Mouse (Mus musculus) forebrain, postnatal 0 days (tissue): ENCODE results near the gene Olfr907. TPM values are rescaled to one million over a fixed set of nuclear protein-coding genes. Genes with fewer than 3 reads are reported as not detected.

Source experiments
- ATAC-seq: fragments of 200-750 bp; cut with Nextera tagmentation; 2 replicates; pipeline ENCODE4 v1.8.0; 2017; ENCODE audit warnings: mild to moderate bottlenecking, moderate library complexity
- DNase-seq: peaks from one replicate; pipeline ENCODE4 v3.0.0-alpha.2; 2015
- H3K27ac ChIP-seq: fragments of 300-500 bp; sonication (generic); 2 replicates; pipeline ENCODE4 v1.5.1; 2014; ENCODE audit warnings: low read depth, mild to moderate bottlenecking, antibody characterized with exemption, low read length, moderate library complexity, mixed read lengths
- H3K27me3 ChIP-seq: fragments of 300-500 bp; sonication (generic); 2 replicates; pipeline ENCODE4 v1.6.1; 2014; ENCODE audit warnings: mild to moderate bottlenecking, low read length, mixed read lengths; ENCODE audit not compliant: insufficient read depth
- H3K36me3 ChIP-seq: fragments of 300-500 bp; sonication (generic); 2 replicates; pipeline ENCODE4 v1.6.1; 2014; ENCODE audit warnings: mild to moderate bottlenecking, moderate library complexity; ENCODE audit not compliant: insufficient read depth
- H3K4me1 ChIP-seq: fragments of 300-500 bp; sonication (generic); 2 replicates; pipeline ENCODE4 v1.6.1; 2014; ENCODE audit warnings: antibody characterized with exemption; ENCODE audit not compliant: insufficient read depth
- H3K4me2 ChIP-seq: fragments of 300-500 bp; sonication (generic); 2 replicates; pipeline ENCODE4 v1.6.1; 2014; ENCODE audit warnings: low read depth, mild to moderate bottlenecking, moderate library complexity
- H3K4me3 ChIP-seq: fragments of 300-500 bp; sonication (generic); 2 replicates; pipeline ENCODE4 v1.5.1; 2014; ENCODE audit warnings: low read depth, low read length, mixed read lengths
- H3K9ac ChIP-seq: fragments of 300-500 bp; sonication (generic); 2 replicates; pipeline ENCODE4 v1.6.1; 2014; ENCODE audit warnings: mild to moderate bottlenecking
- H3K9me3 ChIP-seq: fragments of 300-500 bp; sonication (generic); 2 replicates; pipeline ENCODE4 v1.6.1; 2016; ENCODE audit warnings: low read length
- CTCF ChIP-seq: sonication (generic); IDR thresholded peaks from 2 replicates; pipeline ENCODE4 v1.5.1; 2016; ENCODE audit warnings: antibody characterized with exemption, control low read depth, low read depth
- WGBS: fragments of 180-500 bp; shearing (Covaris S2); extraction: QIAGEN DNeasy Blood & Tissue Kit; methylation state at CpG from one replicate; pipeline ENCODE4 v1.1.7; 2014; 5-methylcytosine and 5-hydroxymethylcytosine counted together
- polyA plus RNA-seq: library from polyadenylated mRNA; unstranded; fragments of >200 nt; fragmentation: Nextera tagmentation; extraction: Ambion mirVana; gene quantifications from 2 replicates; pipeline ENCODE4 v1.2.1, GENCODE M21; 2015
- total RNA-seq: library from RNA; depleted of rRNA; stranded (reverse); fragments of >200 nt; gene quantifications from 2 replicates; pipeline ENCODE4 v1.2.3, GENCODE M21; 2014; rRNA removed

The Olfr907 gene
- total RNA-seq (not detected in 2 replicates), polyA plus RNA-seq (not detected in 2 replicates)

- Histone ChIP-seq H3K9me3 (no peaks in the 10 kb centered on the region), H3K4me3 (no peak within 1 kb of the TSS), H3K4me1 (no peaks in the 10 kb centered on the region), H3K27me3 (no peaks in the 10 kb centered on the region), H3K4me2 (no peak within 1 kb of the TSS), H3K27ac (no peak within 1 kb of the TSS), H3K9ac (no peak within 1 kb of the TSS), H3K36me3 (no peaks in the 10 kb centered on the region)
- 87% methylated on average over 2 of the region's 2 CpGs for WGBS
- no peak for TF ChIP-seq CTCF
- ATAC-seq (no peak), DNase-seq (no peak)
Measured at GRCm38 (mm10) chr9:38495501-38495900, at the start of gene Olfr907. Gene Olfr907, plus strand, starts transcription at chr9:38495801.

GRCm38 (mm10) chr9:38447352-38447751 lies 48.2 kb upstream of the Olfr907 start, which contains the start of gene Olfr902:
Gene Olfr902, plus strand, starts transcription at chr9:38447652.
- Histone ChIP-seq H3K27me3 (no peaks in the 10 kb centered on the region), H3K4me3 (no peak within 1 kb of the TSS), H3K9ac (no peak within 1 kb of the TSS), H3K4me1 (no peaks in the 10 kb centered on the region), H3K36me3 (no peaks in the 10 kb centered on the region), H3K9me3 (no peaks in the 10 kb centered on the region), H3K27ac (no peak within 1 kb of the TSS), H3K4me2 (no peak within 1 kb of the TSS)
- WGBS: 92% methylated on average over 5 of the region's 5 CpGs
- TF ChIP-seq CTCF: no peak
- DNase-seq (no peak), ATAC-seq (no peak)

- H3K9ac ChIP-seq: no peak within 1 kb of the TSS
- TF ChIP-seq CTCF: no peak
- no peaks in the 10 kb centered on the region for H3K27me3 ChIP-seq
- no peak within 1 kb of the TSS for H3K27ac ChIP-seq
- DNase-seq: no peak
- no peak within 1 kb of the TSS for H3K4me2 ChIP-seq
- H3K9me3 ChIP-seq: no peaks in the 10 kb centered on the region
- H3K4me3 ChIP-seq: no peak within 1 kb of the TSS
- ATAC-seq: no peak
- H3K36me3 ChIP-seq: no peaks in the 10 kb centered on the region
- no peaks in the 10 kb centered on the region for H3K4me1 ChIP-seq
Measured at GRCm38 (mm10) chr9:38462844-38463243, 32.8 kb upstream of the Olfr907 start, which contains the start of gene Olfr904. Gene Olfr904, plus strand, starts transcription at chr9:38463144.

GRCm38 (mm10) chr9:38470807-38471206 lies 24.8 kb upstream of the Olfr907 start, which contains the start of gene Olfr905:
Gene Olfr905, plus strand, starts transcription at chr9:38471107.
- DNase-seq: no peak
- Histone ChIP-seq H3K27me3 (no peaks in the 10 kb centered on the region), H3K9ac (no peak within 1 kb of the TSS), H3K36me3 (no peaks in the 10 kb centered on the region), H3K4me3 (no peak within 1 kb of the TSS), H3K9me3 (no peaks in the 10 kb centered on the region), H3K4me2 (no peak within 1 kb of the TSS), H3K4me1 (no peaks in the 10 kb centered on the region), H3K27ac (no peak within 1 kb of the TSS)
- no peak for TF ChIP-seq CTCF
- ATAC-seq: no peak

- no peak within 1 kb of the TSS for H3K4me2 ChIP-seq
- no peak within 1 kb of the TSS for H3K27ac ChIP-seq
- no peak within 1 kb of the TSS for H3K9ac ChIP-seq
- no peak for TF ChIP-seq CTCF
- no peaks in the 10 kb centered on the region for H3K9me3 ChIP-seq
- WGBS: 91% methylated on average over 3 of the region's 3 CpGs
- no peaks in the 10 kb centered on the region for H3K27me3 ChIP-seq
- DNase-seq: no peak
- H3K4me3 ChIP-seq: no peak within 1 kb of the TSS
- no peak for ATAC-seq
- H3K36me3 ChIP-seq: no peaks in the 10 kb centered on the region
- no peaks in the 10 kb centered on the region for H3K4me1 ChIP-seq
Measured at GRCm38 (mm10) chr9:38486785-38487184, 8.8 kb upstream of the Olfr907 start, which contains the start of gene Olfr906. Gene Olfr906, plus strand, starts transcription at chr9:38487085.

GRCm38 (mm10) chr9:38512353-38512752 lies 16.8 kb downstream of the Olfr907 start:
- H3K4me1 ChIP-seq: no peaks in the 10 kb centered on the region
- H3K27me3 ChIP-seq: no peaks in the 10 kb centered on the region
- no peak for ATAC-seq
- no peak overlapping the region for H3K4me2 ChIP-seq
- DNase-seq: no peak
- no peaks in the 10 kb centered on the region for H3K9me3 ChIP-seq
- WGBS: 68% methylated on average over 2 of the region's 2 CpGs
- H3K4me3 ChIP-seq: no peak overlapping the region
- TF ChIP-seq CTCF: no peak
- no peak overlapping the region for H3K27ac ChIP-seq
- H3K9ac ChIP-seq: no peak overlapping the region
- H3K36me3 ChIP-seq: no peaks in the 10 kb centered on the region

GRCm38 (mm10) chr9:38521280-38521679 lies 25.7 kb downstream of the Olfr907 start, which contains the start of gene Olfr911-ps1:
Gene Olfr911-ps1, plus strand, starts transcription at chr9:38521580.
- ATAC-seq: no peak
- no peaks in the 10 kb centered on the region for H3K9me3 ChIP-seq
- no peak within 1 kb of the TSS for H3K9ac ChIP-seq
- H3K27ac ChIP-seq: no peak within 1 kb of the TSS
- no peaks in the 10 kb centered on the region for H3K4me1 ChIP-seq
- H3K36me3 ChIP-seq: no peaks in the 10 kb centered on the region
- no peak for DNase-seq
- no peaks in the 10 kb centered on the region for H3K27me3 ChIP-seq
- 88% methylated on average over 1 of the region's 1 CpGs for WGBS
- TF ChIP-seq CTCF: no peak
- H3K4me3 ChIP-seq: no peak within 1 kb of the TSS
- H3K4me2 ChIP-seq: no peak within 1 kb of the TSS

GRCm38 (mm10) chr9:38537549-38537948 lies 41.9 kb downstream of the Olfr907 start, which contains the start of gene Olfr910:
Gene Olfr910, plus strand, starts transcription at chr9:38537849.
- DNase-seq (no peak), ATAC-seq (no peak)
- no peak within 1 kb of the TSS for H3K9ac ChIP-seq
- no peaks in the 10 kb centered on the region for H3K27me3 ChIP-seq
- no peaks in the 10 kb centered on the region for H3K36me3 ChIP-seq
- WGBS: 97% methylated on average over 2 of the region's 2 CpGs
- H3K4me1 ChIP-seq: no peaks in the 10 kb centered on the region
- no peak within 1 kb of the TSS for H3K4me2 ChIP-seq
- no peak for TF ChIP-seq CTCF
- H3K4me3 ChIP-seq: no peak within 1 kb of the TSS
- H3K9me3 ChIP-seq: no peaks in the 10 kb centered on the region
- H3K27ac ChIP-seq: no peak within 1 kb of the TSS

Other genes with a start within 250 kb of the Olfr907 start
- gene Olfr143, start 243.0 kb upstream of the Olfr907 start, total RNA-seq: not detected in 2 replicates
- gene Olfr143, start 243.0 kb upstream of the Olfr907 start, polyA plus RNA-seq: not detected in 2 replicates
- gene Olfr895, start 227.9 kb upstream of the Olfr907 start, total RNA-seq: not detected in 2 replicates
- gene Olfr895, start 227.9 kb upstream of the Olfr907 start, polyA plus RNA-seq: not detected in 2 replicates
- gene Olfr896-ps1, start 204.7 kb upstream of the Olfr907 start, total RNA-seq: not detected in 2 replicates
- gene Olfr896-ps1, start 204.7 kb upstream of the Olfr907 start, polyA plus RNA-seq: not detected in 2 replicates
- gene Olfr25, start 166.7 kb upstream of the Olfr907 start, total RNA-seq: not detected in 2 replicates
- gene Olfr25, start 166.7 kb upstream of the Olfr907 start, polyA plus RNA-seq: not detected in 2 replicates
- gene Olfr898, start 147.4 kb upstream of the Olfr907 start, total RNA-seq: not detected in 2 replicates
- not detected in 2 replicates for gene Olfr898, start 147.4 kb upstream of the Olfr907 start, polyA plus RNA-seq
- gene Olfr250, start 128.9 kb upstream of the Olfr907 start, total RNA-seq: not detected in 2 replicates
- gene Olfr250, start 128.9 kb upstream of the Olfr907 start, polyA plus RNA-seq: not detected in 2 replicates
- not detected in 2 replicates for gene Olfr251, start 118.7 kb upstream of the Olfr907 start, total RNA-seq
- gene Olfr251, start 118.7 kb upstream of the Olfr907 start, polyA plus RNA-seq: not detected in 2 replicates
- gene Olfr147, start 94.1 kb upstream of the Olfr907 start, total RNA-seq: not detected in 2 replicates
- not detected in 2 replicates for gene Olfr147, start 94.1 kb upstream of the Olfr907 start, polyA plus RNA-seq
- not detected in 2 replicates for gene Olfr901, start 66.3 kb upstream of the Olfr907 start, total RNA-seq
- not detected in 2 replicates for gene Olfr901, start 66.3 kb upstream of the Olfr907 start, polyA plus RNA-seq
- gene Olfr902, start 48.1 kb upstream of the Olfr907 start, total RNA-seq: not detected in 2 replicates
- gene Olfr902, start 48.1 kb upstream of the Olfr907 start, polyA plus RNA-seq: not detected in 2 replicates
- gene Olfr904, start 32.7 kb upstream of the Olfr907 start, total RNA-seq: not detected in 2 replicates
- not detected in 2 replicates for gene Olfr904, start 32.7 kb upstream of the Olfr907 start, polyA plus RNA-seq
- gene Olfr905, start 24.7 kb upstream of the Olfr907 start, total RNA-seq: not detected in 2 replicates
- gene Olfr905, start 24.7 kb upstream of the Olfr907 start, polyA plus RNA-seq: not detected in 2 replicates
- not detected in 2 replicates for gene Olfr906, start 8.7 kb upstream of the Olfr907 start, total RNA-seq
- gene Olfr906, start 8.7 kb upstream of the Olfr907 start, polyA plus RNA-seq: not detected in 2 replicates
- not detected in 2 replicates for gene Olfr911-ps1, start 25.8 kb downstream of the Olfr907 start, total RNA-seq
- gene Olfr911-ps1, start 25.8 kb downstream of the Olfr907 start, polyA plus RNA-seq: not detected in 2 replicates
- not detected in 2 replicates for gene Olfr910, start 42.0 kb downstream of the Olfr907 start, total RNA-seq
- gene Olfr910, start 42.0 kb downstream of the Olfr907 start, polyA plus RNA-seq: not detected in 2 replicates
- not detected in 2 replicates for gene Olfr912, start 84.4 kb downstream of the Olfr907 start, total RNA-seq
- gene Olfr912, start 84.4 kb downstream of the Olfr907 start, polyA plus RNA-seq: not detected in 2 replicates
- gene Olfr913, start 97.0 kb downstream of the Olfr907 start, total RNA-seq: not detected in 2 replicates
- gene Olfr913, start 97.0 kb downstream of the Olfr907 start, polyA plus RNA-seq: not detected in 2 replicates
- gene Olfr914, start 109.3 kb downstream of the Olfr907 start, total RNA-seq: not detected in 2 replicates
- not detected in 2 replicates for gene Olfr914, start 109.3 kb downstream of the Olfr907 start, polyA plus RNA-seq
- gene Olfr916, start 164.1 kb downstream of the Olfr907 start, total RNA-seq: not detected in 2 replicates
- not detected in 2 replicates for gene Olfr916, start 164.1 kb downstream of the Olfr907 start, polyA plus RNA-seq
- gene Olfr917, start 170.0 kb downstream of the Olfr907 start, total RNA-seq: not detected in 2 replicates
- not detected in 2 replicates for gene Olfr917, start 170.0 kb downstream of the Olfr907 start, polyA plus RNA-seq
- gene Olfr918, start 178.8 kb downstream of the Olfr907 start, total RNA-seq: not detected in 2 replicates
- gene Olfr918, start 178.8 kb downstream of the Olfr907 start, polyA plus RNA-seq: not detected in 2 replicates
- gene Olfr919, start 207.9 kb downstream of the Olfr907 start, total RNA-seq: not detected in 2 replicates
- gene Olfr919, start 207.9 kb downstream of the Olfr907 start, polyA plus RNA-seq: not detected in 2 replicates
- 6.5 and 7.9 TPM in 2 replicates for gene Vwa5a, start 222.5 kb downstream of the Olfr907 start, total RNA-seq
- 5.0 and 5.5 TPM in 2 replicates for gene Vwa5a, start 222.5 kb downstream of the Olfr907 start, polyA plus RNA-seq